Mouse (Mus musculus) left cerebral cortex, postnatal 4 days (tissue): ENCODE data around the gene Ugt1a7c. TPM values are rescaled to one million over a fixed set of nuclear protein-coding genes. Genes with fewer than 3 reads are reported as not detected.
"Not testable (repeated sequence)": the region's sequence is repeated elsewhere in the genome, so short reads cannot be mapped to it uniquely, and the experiment has no call there.

Source experiments
- DNase-seq: peaks from one replicate; pipeline ENCODE4 v3.0.0-alpha.2; 2022
- intact Hi-C: fragments of 180-260 bp; cut with DNase I; formaldehyde crosslinking; loops from one replicate; pipeline ENCODE4 v1.15.1; 2025
- total RNA-seq, 2 experiments: library from RNA; stranded (reverse); gene quantifications; 2 replicates each; pipeline ENCODE4 v1.2.3; 2021

Gene Ugt1a7c
- total RNA-seq, 2 experiments from 2014 or later: 0.40 to 0.56 TPM

GRCm38 (mm10) chr1:88219054-88219453, 124.2 kb downstream of the Ugt1a7c start:
- intact Hi-C loops: no loop called here
- DNase-seq: no peak

- intact Hi-C loops: no loop called here
These were observed 125.5 kb downstream of the Ugt1a7c start for GRCm38 (mm10) chr1:88220336-88220735.

GRCm38 (mm10) chr1:88222216-88222615, 127.4 kb downstream of the Ugt1a7c start:
- intact Hi-C loops: no loop called here
- DNase-seq: no peak

More at GRCm38 (mm10) chr1:88220336-88220735, 125.5 kb downstream of the Ugt1a7c start:
- no peak for DNase-seq

GRCm38 (mm10) chr1:88223011-88223515, 128.2 kb downstream of the Ugt1a7c start:
- intact Hi-C loops, DNase-seq: not testable (repeated sequence)

- intact Hi-C loops: no loop called here
- DNase-seq: no peak
These were observed 128.7 kb downstream of the Ugt1a7c start for GRCm38 (mm10) chr1:88223591-88223990.

GRCm38 (mm10) chr1:88224029-88224776, 129.3 kb downstream of the Ugt1a7c start:
- intact Hi-C loops: no loop called here
- DNase-seq: no peak

GRCm38 (mm10) chr1:88225301-88225700, 130.4 kb downstream of the Ugt1a7c start:
- intact Hi-C loops, DNase-seq: not testable (repeated sequence)

GRCm38 (mm10) chr1:88225741-88226140, 130.9 kb downstream of the Ugt1a7c start:
- DNase-seq: no peak
- intact Hi-C loops: no loop called here

- intact Hi-C loops: no loop called here
- no peak for DNase-seq
These were observed 132.0 kb downstream of the Ugt1a7c start, which contains the start of gene Mroh2a for GRCm38 (mm10) chr1:88226670-88227379. Mroh2a (plus strand) TSS chr1:88226986.

GRCm38 (mm10) chr1:88227482-88227881, 132.6 kb downstream of the Ugt1a7c start:
- intact Hi-C loops: no loop called here
- DNase-seq: no peak

- intact Hi-C loops: no loop called here
- DNase-seq: no peak
These were observed 133.3 kb downstream of the Ugt1a7c start for GRCm38 (mm10) chr1:88228121-88228520.

- intact Hi-C loops: no loop called here
- DNase-seq: no peak
These were observed 134.7 kb downstream of the Ugt1a7c start for GRCm38 (mm10) chr1:88229566-88229965.

GRCm38 (mm10) chr1:88229986-88230385, 135.1 kb downstream of the Ugt1a7c start:
- intact Hi-C loops: no loop called here
- no peak for DNase-seq

- intact Hi-C loops: no loop called here
These were observed 135.6 kb downstream of the Ugt1a7c start for GRCm38 (mm10) chr1:88230421-88230820.

GRCm38 (mm10) chr1:88230981-88231802, 136.3 kb downstream of the Ugt1a7c start:
- DNase-seq: no peak
- intact Hi-C loops: no loop called here

More at GRCm38 (mm10) chr1:88230421-88230820, 135.6 kb downstream of the Ugt1a7c start:
- no peak for DNase-seq

- intact Hi-C loops: no loop called here
- no peak for DNase-seq
These were observed 137.1 kb downstream of the Ugt1a7c start for GRCm38 (mm10) chr1:88231803-88232499.

- intact Hi-C loops: no loop called here
- no peak for DNase-seq
These were observed 138.0 kb downstream of the Ugt1a7c start for GRCm38 (mm10) chr1:88232664-88233380.

GRCm38 (mm10) chr1:88233421-88234247, 138.8 kb downstream of the Ugt1a7c start:
- intact Hi-C loops: no loop called here
- no peak for DNase-seq

- intact Hi-C loops: no loop called here
- no peak for DNase-seq
These were observed 139.4 kb downstream of the Ugt1a7c start for GRCm38 (mm10) chr1:88234248-88234610.
